Mouse (Mus musculus): ENCODE measurements at regions not wholly inside any gene's neighbourhood (a gene's known extent, or its start where the extent isn't known, plus 50 kb on each side); places are given as distances from the start of the nearest gene placed in this dataset.

DNA sequence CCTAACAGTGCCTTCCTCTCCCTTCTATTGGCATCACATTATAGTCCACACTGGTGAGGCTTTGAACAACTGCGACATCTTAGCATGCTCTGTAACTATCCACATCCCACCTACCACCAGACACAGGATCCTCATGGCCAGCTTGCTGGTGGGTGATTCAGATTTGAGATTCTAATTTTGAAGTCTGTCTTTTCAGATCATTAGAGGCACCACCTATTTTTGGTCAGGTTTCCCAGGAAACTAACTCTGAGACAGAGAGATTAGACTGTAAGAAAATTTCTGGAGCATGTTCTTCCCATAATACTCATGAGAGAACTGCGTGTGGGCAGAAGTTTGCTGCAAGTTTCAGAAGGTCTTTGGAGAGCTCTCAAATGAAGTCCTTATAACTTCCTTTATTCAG is 400.8 kb upstream of the Fbxo33 start:
- DNase-seq (ENCODE audit: low spot score in 2 of 2): peak; percentile 58 to 83
- intact Hi-C loops (cut with DNase I): no loop called here

DNA sequence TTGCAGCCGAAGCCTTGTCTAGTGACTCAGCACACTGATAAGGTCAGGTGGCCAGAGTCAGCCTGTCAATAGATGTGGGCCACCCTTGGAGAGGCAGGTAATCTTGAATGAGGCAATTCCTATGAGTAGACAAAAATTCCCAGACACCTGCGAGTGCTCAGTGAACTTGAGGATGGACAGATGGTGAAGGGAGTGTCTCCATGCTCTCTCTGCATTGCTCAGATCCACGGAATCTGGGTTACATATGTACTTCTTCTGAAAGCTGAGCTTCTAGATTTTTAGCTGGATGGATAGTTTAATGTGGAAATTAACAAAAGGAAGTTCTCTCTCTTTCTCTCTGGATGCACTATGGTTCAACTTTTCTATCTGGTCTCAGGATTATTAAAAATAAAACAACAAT is 396.6 kb upstream of the Fbxo33 start:
- no peak for DNase-seq (ENCODE audit: low spot score in 2 of 2)
- intact Hi-C loops (cut with DNase I): no loop called here

DNA sequence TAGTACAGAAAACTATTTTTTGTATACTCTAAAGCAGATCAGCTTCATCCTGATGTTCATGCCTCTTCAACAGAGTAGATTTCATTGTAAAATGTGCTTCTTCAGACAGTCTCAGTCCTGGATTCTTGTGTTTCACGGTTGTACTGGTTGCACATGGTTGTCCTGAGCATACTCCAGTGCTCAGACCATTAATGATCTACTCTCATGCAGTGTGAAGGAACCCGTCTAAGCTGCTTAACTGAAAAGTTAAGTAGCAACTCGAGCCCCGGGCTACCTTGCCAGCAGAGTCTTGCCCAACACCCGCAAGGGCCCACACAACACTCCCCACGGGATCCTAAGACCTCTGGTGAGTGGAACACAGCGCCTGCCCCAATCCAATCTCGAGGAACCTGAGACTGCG is 380.3 kb upstream of the Fbxo33 start:
- DNase-seq (ENCODE audit: low spot score in 2 of 2): no peak
- intact Hi-C loops (cut with DNase I): no loop called here

DNA sequence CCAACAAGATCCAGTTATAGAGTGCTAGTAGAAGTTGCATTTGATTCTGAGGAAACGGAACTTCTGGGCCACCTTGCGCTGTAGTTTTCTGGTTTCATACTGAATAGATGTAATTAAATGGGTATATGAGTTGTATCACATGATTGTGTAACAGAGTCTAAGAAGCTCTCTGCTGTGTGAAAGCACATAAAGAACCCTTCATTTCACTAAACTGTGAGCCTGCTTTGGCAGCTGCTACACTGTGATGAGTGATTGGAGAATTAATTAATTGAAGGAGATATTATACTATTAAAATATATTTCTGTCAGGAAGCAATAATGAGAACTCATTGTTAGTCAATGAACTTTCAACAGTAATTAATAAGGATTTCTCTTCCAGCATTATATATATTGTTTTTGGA is 369.8 kb upstream of the Fbxo33 start:
- no peak for DNase-seq (ENCODE audit: low spot score in 2 of 2)
- intact Hi-C loops (cut with DNase I): no loop called here

DNA sequence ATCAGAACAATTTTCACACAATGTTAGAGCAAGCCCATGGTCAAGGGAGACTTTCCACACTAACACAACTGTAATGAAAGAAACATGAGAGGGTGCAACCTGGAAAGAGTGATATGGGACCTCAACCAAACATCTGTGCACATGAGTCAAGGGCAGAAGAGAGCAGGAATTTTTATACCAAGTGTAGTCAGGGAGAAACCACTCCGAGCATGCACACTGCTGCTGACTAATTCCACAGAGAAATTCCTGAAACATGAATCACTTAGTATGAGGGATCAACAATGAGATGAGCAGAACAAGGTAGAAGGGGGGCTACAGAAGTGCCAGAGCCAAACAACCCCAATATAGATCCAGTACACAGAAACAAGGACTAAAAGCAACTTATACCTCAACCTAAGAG is 363.1 kb upstream of the Fbxo33 start:
- intact Hi-C loops (cut with DNase I): no loop called here
- no peak for DNase-seq (ENCODE audit: low spot score in 2 of 2)

DNA sequence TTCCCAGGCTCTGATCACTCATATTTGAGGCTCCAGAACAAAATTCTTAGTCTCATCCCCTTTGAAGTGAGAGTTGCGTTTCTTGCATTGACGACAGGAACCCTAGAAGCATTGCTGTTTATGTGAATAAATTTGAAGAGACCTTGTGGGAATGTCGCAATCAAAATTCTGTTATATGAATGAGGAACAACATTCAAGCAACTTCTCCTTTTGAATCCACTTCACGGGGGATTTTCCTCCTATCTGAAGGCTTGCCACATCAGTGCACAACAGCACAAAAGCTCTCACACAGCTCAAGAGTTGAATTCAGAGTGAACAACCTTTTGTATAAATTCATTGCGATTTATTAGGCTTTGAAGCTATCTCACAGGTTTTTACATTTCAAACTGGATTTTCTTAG is 360.2 kb upstream of the Fbxo33 start:
- intact Hi-C loops (cut with DNase I): no loop called here
- DNase-seq (ENCODE audit: low spot score in 2 of 2): no peak

DNA sequence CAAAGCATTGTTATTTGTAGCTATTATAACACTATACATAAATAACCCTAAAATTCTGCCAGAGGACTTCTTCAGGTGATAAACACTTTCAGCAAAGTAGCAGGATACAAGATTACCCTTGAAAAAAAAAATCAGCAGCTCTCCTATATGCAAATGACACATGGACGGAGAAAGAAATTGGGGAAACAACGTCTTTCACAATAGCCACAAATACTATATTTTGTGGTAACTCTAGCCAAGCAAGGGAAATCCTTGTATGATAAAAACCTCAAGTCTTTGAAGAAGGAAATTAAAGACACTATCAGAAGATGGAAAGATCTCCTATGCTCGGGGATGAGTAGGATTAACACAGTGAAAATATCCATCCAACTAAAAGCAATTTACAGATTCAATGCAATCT is 344.4 kb upstream of the Fbxo33 start:
- no peak for DNase-seq (ENCODE audit: low spot score in 2 of 2)
- intact Hi-C loops (cut with DNase I): no loop called here

DNA sequence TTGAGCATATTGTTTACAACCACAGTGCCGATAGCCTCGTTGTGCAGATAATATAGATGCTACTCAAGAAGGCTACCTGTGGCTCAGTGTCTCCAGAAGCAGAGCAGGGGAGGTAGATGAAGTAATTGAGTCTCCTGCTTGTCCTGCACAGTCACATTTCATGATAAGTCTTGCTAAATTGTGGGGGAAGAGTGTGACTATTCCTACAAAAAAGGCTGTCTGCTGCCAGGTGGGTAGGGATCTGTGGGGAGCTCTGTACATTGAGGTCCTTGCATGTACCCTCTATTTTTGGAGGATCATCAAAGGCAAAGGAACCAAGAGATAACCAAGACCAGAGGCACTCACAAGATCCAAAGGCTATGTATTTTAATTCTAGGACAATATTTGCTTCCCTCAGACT is 320.3 kb upstream of the Fbxo33 start:
- intact Hi-C loops (cut with DNase I): no loop called here
- peak in 1 of 2 experiments; percentile 21 for DNase-seq (ENCODE audit: low spot score in 2 of 2)

DNA sequence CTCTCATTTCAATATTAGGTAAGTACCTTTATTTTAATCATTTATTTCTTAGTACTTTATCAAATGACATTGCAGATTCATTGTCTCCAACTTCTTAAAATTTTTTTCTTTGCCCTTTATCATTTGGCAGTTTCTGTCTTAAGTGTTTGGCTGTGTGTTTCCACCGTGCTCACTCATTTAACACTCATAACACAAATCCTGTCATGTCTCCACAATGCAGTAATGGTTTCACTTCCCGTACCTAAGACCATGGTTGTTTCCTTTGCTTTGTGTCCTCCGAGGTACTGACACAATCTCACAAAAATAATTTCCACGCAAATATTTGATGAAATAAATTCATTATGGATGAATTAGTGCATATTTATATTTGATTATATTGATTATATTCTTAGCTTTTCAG is 311.0 kb upstream of the Fbxo33 start:
- no peak for DNase-seq (ENCODE audit: low spot score in 2 of 2)
- intact Hi-C loops (cut with DNase I): no loop called here

DNA sequence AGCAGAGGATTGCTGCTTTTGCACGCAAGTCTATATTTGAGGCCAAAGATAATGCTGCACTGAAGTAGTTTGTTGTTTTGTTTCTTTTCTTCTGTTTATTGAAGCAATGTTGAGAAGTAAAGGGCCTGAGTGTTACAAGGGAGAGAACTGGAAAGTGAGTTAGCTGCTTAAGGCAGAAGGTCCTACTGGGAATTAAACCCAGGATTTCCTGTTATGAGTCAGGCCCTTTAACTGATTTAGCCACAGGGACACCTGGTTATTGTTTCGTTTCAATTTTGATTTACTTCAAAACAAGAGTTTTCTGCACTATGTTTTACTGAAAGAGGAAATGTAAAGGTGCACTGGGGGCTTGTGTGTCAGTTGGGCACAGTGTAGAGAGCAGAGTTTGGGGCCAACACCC is 303.8 kb upstream of the Fbxo33 start:
- DNase-seq (ENCODE audit: low spot score in 2 of 2): no peak
- intact Hi-C loops (cut with DNase I): no loop called here

DNA sequence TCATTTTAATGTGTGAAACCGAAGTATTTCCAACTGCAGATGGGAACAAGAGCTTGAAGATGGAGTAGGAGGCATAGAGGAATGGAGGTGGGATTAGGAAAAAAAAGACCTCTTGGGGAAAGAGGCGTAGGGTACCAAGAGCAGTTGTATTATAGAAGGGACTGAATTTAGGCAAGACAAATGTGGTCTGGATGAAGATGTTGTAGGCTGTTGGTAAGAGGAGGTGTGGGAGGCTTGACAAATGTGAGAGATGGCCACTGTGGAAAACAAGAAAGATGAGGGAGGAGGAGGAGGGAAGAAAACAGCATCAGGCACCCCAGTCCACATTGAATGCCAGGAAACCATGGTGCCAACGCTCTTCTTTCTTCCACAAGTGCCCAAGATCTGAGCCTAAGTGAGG is 302.4 kb upstream of the Fbxo33 start:
- intact Hi-C loops (cut with DNase I): no loop called here
- DNase-seq (ENCODE audit: low spot score in 2 of 2): no peak

DNA sequence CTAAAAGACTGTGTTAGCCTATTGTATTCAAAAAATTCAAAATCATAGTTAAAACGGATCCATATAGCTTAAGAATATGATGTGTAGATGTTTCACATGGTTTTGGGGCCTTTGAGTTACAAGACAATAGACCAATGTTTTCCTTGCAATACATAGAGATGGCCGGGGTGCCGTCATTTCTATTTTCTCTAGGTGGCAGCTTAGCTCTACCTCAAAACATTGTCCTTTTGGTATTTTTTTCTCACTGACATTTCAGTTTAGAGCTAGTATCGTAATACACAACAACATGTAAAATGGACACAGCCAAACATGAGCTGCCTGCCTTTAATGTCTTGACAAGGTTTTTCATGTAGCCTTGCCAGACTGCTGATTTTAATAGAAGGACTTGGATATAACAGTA is 290.3 kb upstream of the Fbxo33 start:
- peak; percentile 51 to 65 for DNase-seq (ENCODE audit: low spot score in 2 of 2)
- intact Hi-C loops (cut with DNase I): no loop called here

DNA sequence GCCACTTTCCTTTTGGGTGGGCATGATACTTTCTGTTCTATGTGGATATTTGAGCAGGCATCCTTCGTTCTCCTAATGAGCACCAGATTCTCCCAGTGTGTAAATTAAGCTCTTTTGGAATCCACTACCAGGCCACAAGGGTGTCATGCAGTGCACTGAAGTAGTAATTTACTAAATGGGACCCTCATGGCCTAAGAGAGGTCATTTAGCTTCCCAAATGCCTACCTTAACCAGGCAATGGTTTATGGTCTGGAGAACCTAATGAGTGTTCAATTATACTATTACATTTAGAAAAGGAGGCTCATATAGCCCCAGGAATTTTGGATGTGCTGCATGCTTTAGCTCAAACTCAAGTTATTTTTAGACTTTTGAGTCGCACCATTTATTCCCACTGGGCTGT is 289.6 kb upstream of the Fbxo33 start:
- DNase-seq (ENCODE audit: low spot score in 2 of 2): no peak
- intact Hi-C loops (cut with DNase I): no loop called here

DNA sequence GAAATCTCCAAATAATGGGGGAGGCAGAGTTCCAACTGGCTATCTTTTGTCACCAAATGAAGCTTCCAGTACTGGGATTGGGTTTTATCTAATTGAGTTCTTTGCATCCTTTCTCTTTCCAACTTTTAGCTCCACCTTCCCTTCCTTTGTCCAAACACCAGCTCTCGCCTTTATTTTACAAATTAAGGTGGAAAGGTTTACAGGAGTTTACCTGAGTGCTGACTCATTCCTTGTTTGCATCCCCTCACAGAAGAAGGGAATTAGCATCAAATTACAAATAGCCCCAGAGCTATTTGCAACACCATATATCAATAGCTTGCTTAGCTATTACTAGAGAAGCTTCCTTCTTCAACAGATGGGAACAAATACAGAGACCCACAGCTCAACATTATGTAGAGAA is 287.9 kb upstream of the Fbxo33 start:
- intact Hi-C loops (cut with DNase I): no loop called here

DNA sequence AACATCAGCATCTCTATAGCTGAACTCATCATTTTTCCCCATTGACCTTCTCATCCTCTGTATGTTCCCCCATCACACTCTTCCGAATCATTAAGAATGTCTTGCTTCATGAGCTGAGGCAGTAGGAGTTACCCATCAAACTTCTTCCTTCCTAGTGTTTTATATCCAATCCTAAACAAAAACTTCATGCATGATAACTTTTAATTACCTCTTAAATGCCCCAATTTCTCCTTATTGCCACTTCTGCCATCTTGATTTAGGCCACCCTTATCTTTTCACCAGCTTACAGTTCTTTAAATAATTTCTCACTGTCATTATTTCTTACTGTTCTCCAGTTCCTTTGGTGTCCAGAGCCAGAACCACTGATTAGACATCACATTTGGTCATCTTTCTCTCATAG is 277.9 kb upstream of the Fbxo33 start:
- intact Hi-C loops (cut with DNase I): no loop called here
- no peak for DNase-seq (ENCODE audit: low spot score in 2 of 2)

More for the DNA sequence above, 287.9 kb upstream of the Fbxo33 start:
- no peak for DNase-seq (ENCODE audit: low spot score in 2 of 2)

DNA sequence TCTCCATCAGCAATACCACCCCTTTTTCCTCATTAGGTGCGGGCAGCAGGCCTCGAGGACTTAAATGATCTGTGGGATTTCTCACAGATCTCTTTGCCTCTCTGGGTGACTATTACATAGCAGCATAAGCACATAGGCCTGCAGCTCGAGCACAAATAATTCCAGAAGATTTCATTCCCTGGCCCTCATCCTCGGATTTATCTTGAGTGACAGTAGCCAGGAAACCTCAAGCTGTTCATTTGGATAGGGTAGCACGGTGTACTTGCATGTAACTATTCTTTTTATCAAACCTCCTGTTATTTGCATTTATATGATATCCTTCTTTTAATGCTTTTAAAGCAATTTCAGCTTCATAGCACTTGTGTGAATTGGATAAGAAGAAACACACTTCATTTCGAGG is 268.5 kb upstream of the Fbxo33 start:
- intact Hi-C loops (cut with DNase I): no loop called here
- DNase-seq (ENCODE audit: low spot score in 2 of 2): no peak

DNA sequence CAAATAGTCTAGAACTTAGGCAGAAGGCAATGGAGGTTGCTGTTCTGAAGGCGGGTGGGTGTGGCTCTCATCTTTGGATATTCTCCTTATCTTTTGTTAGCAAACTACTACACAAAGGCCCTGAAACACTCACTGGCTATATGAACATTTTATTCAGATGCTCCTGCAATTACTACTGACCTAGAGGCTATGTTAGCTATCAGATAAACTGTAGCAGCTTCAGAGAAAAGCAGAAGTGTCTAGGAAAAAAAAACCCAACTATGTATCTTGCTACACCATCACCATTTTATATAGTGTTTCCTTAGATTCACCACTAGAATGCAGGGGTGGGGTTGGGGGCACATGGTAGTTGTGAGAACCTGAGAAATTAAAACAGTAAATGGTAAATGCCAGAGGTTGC is 268.0 kb upstream of the Fbxo33 start:
- DNase-seq (ENCODE audit: low spot score in 2 of 2): no peak
- intact Hi-C loops (cut with DNase I): no loop called here

DNA sequence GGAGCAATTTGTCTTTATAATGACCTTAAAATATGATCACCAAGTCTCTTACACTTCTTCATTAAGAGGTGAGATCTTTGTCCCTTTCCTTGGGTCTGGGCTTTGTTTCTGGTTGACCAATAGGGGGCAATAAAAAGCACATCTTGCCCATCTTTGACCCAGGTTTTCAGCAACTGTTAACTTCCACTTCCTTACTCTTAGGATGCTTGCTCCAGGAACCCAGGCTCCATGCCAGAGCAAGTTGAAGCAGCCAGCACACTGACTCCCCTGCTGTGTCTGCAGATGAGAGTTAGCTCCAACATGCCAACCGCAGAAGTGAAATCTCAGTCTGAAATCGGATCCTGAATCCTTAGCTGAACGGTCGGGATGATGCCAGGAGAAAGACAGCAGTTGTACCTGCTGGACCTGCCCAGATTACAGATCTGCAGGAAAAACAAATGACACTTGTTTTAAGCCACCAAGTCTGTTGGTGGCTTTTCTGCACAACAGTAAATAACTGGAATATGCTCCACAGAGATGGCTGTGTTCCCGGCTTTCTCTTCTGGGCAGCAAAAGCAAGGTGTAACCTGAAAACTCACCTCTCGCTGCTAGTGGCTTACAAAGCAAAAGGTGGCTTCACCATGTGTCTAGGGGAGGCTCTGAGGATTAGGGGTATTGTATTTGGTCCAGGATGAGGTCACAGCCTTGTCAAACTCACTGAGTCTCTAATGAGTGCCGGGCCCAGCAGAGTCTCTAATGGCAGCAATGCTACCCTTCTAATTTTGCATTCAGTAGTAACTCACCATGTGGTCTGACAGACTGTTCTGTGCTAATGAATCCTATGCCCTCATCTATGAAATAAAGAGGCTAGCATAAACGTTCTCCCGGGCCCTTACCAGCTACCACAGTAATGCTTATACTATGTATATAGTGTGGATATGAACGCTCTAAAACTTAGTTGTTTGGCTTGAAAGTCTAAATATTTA is 241.8 kb upstream of the Fbxo33 start:
- DNase-seq (ENCODE audit: low spot score in 2 of 2): peak in 1 of 2 experiments; percentile 20
- intact Hi-C loops (cut with DNase I): no loop called here

DNA sequence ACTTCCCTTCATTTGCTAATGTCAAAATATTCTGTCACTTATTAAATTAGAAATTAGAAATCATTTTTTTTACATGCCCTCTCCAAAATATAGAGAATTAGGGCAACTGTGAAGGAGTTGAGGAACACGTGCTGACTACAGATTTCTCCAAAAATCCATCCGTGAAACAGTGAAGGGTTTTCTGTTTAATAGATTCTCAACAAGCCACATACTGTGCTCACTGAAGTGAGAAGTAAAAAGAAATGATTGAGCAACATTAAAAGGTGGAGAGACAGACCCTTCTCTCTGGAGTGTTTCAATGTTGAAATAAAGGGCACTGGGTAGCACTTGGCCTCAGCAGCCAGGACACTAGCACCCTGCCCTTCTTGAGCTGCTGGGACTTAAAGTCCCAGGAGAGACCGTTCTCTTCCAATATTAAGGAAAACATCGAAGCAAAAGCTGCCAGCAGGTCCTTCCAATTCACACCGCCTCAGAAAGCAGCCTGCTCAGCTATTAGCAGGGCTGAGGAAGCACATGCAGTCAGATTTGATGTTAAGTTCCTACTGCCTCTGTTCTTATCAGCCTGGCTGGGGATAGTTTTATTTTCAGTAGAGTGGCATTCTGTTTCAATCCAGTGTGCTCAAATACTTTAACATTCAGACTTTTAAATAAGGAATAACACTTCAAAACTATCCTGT is 236.8 kb upstream of the Fbxo33 start:
- DNase-seq (ENCODE audit: low spot score in 2 of 2): peak in 1 of 2 experiments; percentile 8
- intact Hi-C loops (cut with DNase I): no loop called here

DNA sequence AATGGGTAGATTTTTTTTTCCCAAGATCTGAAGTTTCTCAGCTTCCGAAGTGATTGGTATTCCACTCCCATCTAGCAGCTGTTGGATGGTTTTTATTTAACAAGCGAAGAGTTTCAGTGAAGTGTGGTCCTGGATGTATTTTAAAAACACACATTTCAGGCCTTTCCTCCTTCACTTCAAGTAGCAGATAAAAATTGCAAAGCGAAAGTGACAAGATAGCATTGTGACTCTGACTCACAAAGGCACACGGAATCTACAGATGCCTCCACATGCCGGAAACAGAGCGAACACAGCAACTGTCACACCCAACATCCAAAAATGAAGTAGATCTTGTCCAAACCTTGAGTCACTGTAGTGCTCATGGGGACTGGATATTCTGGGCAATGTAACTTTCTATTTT is 195.5 kb upstream of the Fbxo33 start:
- peak; percentile 24 to 63 for DNase-seq (ENCODE audit: low spot score in 2 of 2)
- intact Hi-C loops (cut with DNase I): no loop called here

DNA sequence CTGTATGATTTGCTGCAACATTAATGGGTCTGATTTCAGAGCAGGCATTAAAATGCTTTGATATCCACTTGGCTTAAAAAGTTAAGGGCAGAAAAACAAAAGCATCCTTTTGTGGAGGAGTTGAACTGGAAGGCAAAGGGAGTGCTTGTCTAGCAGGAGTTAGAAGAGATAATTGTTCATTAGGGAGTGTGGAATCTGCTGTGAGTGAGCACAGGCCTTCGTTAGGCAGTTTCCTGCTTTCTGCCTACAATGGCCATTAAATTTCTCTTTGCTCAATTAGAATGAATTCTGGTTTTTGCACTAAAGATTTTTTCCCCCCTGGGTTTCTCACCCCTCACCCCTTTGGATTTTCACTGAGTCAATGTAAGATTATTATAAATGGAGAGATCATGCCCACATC is 192.0 kb upstream of the Fbxo33 start:
- intact Hi-C loops (cut with DNase I): no loop called here

More for the DNA sequence above, 192.0 kb upstream of the Fbxo33 start:
- DNase-seq (ENCODE audit: low spot score in 2 of 2): no peak
